Mouse (Mus musculus): ENCODE measurements around the gene Apoo.

DNA sequence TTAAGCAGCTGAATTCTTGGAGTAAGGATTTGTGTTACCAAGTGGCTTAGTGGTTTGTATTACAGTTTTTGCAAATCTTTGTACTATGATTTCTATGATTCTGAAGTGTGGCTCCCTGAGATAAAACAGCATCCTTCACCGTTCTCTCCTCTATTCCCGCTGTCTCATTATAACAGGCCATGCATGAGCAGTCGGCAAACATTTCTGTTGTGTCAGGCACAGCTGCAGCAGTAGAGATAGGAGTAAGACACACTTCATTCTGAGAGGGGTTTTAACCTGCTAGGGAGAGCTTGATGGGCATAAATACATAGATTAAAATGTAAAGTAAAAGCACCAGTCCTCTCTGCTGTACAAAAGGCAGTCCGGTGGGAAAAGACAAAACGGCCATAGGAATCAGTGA, 11.8 kb downstream of the Apoo start:
- no peak for TF ChIP-seq CTCF (IDR thresholded peaks at IDR 0.05; ENCODE audit: low read depth, low read length)
- TF ChIP-seq POLR2A (IDR thresholded peaks at IDR 0.05; ENCODE audit: borderline replicate concordance, low read depth, low read length), result no peak
